Mouse (Mus musculus) lung, postnatal 0 days (tissue): ENCODE data around the gene Spag7.

Source experiments
- CTCF ChIP-seq: IDR thresholded peaks from 2 replicates; pipeline ENCODE4 v1.5.1; 2016; ENCODE audit warnings: antibody characterized with exemption, mild to moderate bottlenecking
- EP300 ChIP-seq: IDR thresholded peaks from 2 replicates; pipeline ENCODE4 v1.6.1; 2016; ENCODE audit warnings: antibody characterized with exemption, mild to moderate bottlenecking, control low read depth

GRCm38 (mm10) chr11:70654923-70655570, 14.2 kb downstream of the Spag7 start:
- no peak for TF ChIP-seq CTCF
- peak; percentile 22; the same call in 1 of the 2 replicates for TF ChIP-seq EP300
